Mouse (Mus musculus): Measurements from ENCODE around the gene Taar8a. TPM values are rescaled to one million over a fixed set of nuclear protein-coding genes. Genes with fewer than 3 reads are reported as not detected.
"Not testable (repeated sequence)": the region's sequence is repeated elsewhere in the genome, so short reads cannot be mapped to it uniquely, and the experiment has no call there.

Gene Taar8a
- polyA plus RNA-seq, 1 experiment = not detected

GRCm38 (mm10) chr10:24085936-24086335, 9.6 kb downstream of the Taar8a start:
- H3K27ac ChIP-seq (ENCODE audit: insufficient read depth, low read length) = no peak overlapping the region
- no peaks in the 10 kb centered on the region for H3K4me1 ChIP-seq (ENCODE audit: control insufficient read depth, insufficient read depth, low read length)
- H3K4me3 ChIP-seq (ENCODE audit: insufficient read depth, low read length) = no peak overlapping the region
- no peak for TF ChIP-seq POLR2A (IDR thresholded peaks at IDR 0.05; ENCODE audit: low read depth, low read length)
- TF ChIP-seq CTCF (IDR thresholded peaks at IDR 0.05; ENCODE audit: borderline replicate concordance, insufficient read depth, low read length) = no peak

DNA sequence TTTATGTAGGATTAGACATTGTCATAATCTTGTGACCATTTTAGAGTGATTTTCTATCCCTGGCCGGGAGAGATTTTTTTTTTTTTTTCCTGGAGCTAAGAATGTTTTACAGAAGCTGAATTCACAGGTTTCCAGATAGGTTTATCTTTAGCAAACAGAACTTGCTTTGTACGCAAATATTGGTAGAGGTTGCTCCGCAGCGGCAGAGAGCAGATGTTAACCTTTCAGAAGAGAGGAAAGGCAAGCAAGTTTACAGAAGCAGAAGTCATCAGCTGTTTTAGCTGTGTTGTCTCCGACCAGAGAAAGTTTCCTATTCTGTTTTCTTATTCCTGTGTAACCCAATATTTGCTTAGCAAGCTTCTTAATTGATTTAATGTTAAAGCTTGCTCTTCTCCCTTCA, 10.3 kb downstream of the Taar8a start:
- H3K27ac ChIP-seq (ENCODE audit: insufficient read depth, low read length) = no peak overlapping the region
- no peak overlapping the region for H3K4me3 ChIP-seq (ENCODE audit: insufficient read depth, low read length)
- no peaks in the 10 kb centered on the region for H3K4me1 ChIP-seq (ENCODE audit: control insufficient read depth, insufficient read depth, low read length)
- TF ChIP-seq CTCF (IDR thresholded peaks at IDR 0.05; ENCODE audit: borderline replicate concordance, insufficient read depth, low read length) (no peak), POLR2A (IDR thresholded peaks at IDR 0.05; ENCODE audit: low read depth, low read length) (no peak)

DNA sequence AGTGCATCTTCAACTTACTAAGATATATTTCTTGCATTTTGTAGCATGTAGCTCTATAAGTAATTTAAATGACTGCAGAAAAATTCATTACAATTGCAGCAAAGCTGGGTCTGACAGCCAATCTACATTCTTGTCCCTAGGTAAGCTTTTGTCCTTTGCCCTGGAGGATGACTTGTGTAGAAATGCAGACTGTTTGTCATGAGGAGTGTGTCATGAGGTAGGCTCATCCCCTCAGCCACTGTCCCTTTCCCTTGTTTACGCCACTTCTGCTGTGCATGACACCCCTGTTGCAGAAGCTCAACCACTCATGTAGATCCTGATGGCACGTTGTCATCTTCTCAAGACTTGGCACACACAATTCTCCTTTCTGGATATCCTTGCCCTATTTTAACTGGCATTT, 10.9 kb downstream of the Taar8a start:
- Histone ChIP-seq H3K4me3 (ENCODE audit: insufficient read depth, low read length) (no peak overlapping the region), H3K4me1 (ENCODE audit: control insufficient read depth, insufficient read depth, low read length) (no peaks in the 10 kb centered on the region), H3K27ac (ENCODE audit: insufficient read depth, low read length) (no peak overlapping the region)
- TF ChIP-seq CTCF (IDR thresholded peaks at IDR 0.05; ENCODE audit: borderline replicate concordance, insufficient read depth, low read length) (no peak), POLR2A (IDR thresholded peaks at IDR 0.05; ENCODE audit: low read depth, low read length) (no peak)

DNA sequence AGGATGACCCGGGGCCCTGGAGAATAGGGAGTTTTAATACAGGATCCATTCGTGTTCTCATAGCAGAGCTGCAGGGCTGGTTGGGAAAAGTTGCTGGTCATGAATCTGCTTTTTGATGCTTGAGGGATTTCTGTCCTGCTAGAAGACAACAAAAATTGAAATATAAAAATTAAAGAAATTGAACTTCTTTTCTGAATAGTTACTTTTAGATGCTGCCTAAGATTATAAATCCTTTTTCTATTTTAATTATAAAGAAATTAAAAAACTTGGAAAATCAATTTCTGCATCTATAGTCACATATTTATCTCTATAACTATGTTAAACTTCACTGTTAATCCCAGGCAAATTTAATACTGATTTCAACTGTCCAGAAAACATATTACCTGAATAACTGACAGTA, 15.9 kb downstream of the Taar8a start, which contains the start of gene Taar8b:
Taar8b (minus strand) TSS at position 101 of the 400 bp plus-strand sequence.
- Histone ChIP-seq H3K27ac (ENCODE audit: insufficient read depth, low read length) (no peak within 1 kb of the TSS), H3K4me3 (ENCODE audit: insufficient read depth, low read length) (no peak within 1 kb of the TSS), H3K4me1 (ENCODE audit: control insufficient read depth, insufficient read depth, low read length) (no peaks in the 10 kb centered on the region)
- TF ChIP-seq POLR2A (IDR thresholded peaks at IDR 0.05; ENCODE audit: low read depth, low read length) = no peak
- no peak for TF ChIP-seq CTCF (IDR thresholded peaks at IDR 0.05; ENCODE audit: borderline replicate concordance, insufficient read depth, low read length)

DNA sequence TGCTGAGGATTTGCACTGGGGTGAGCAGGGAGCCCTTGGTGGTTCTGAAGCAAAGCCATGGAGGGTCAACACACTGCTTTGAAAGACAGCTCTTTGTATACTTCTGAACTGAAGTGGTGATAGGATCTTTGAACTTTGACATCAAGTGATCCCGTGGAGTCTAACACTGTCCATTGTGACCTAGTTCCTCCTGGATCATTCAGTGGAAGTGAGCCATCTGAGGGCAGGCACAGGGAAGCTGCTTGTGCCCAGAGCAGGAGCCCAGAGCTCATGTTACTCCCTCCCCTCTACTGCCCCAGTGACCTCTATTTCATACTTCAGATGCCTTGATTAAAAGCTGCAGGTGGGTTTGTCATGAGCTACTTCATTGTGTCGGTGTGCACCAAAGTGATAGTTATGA, 20.7 kb downstream of the Taar8a start:
- H3K4me3 ChIP-seq (ENCODE audit: insufficient read depth, low read length); H3K27ac ChIP-seq (ENCODE audit: insufficient read depth, low read length); H3K4me1 ChIP-seq (ENCODE audit: control insufficient read depth, insufficient read depth, low read length): not testable (repeated sequence)

- not testable (repeated sequence) for H3K4me1 ChIP-seq (ENCODE audit: control insufficient read depth, insufficient read depth, low read length); H3K4me3 ChIP-seq (ENCODE audit: insufficient read depth, low read length); H3K27ac ChIP-seq (ENCODE audit: insufficient read depth, low read length)
Measured at GRCm38 (mm10) chr10:24101812-24102211, 25.5 kb downstream of the Taar8a start, which contains the start of gene Taar8c. TSS of gene Taar8c (minus strand) at chr10:24101912.

GRCm38 (mm10) chr10:24103299-24103698, 27.0 kb downstream of the Taar8a start:
- not testable (repeated sequence) for H3K27ac ChIP-seq (ENCODE audit: insufficient read depth, low read length); H3K4me1 ChIP-seq (ENCODE audit: control insufficient read depth, insufficient read depth, low read length); H3K4me3 ChIP-seq (ENCODE audit: insufficient read depth, low read length)

- Histone ChIP-seq H3K4me3 (ENCODE audit: insufficient read depth, low read length) (no peak overlapping the region), H3K27ac (ENCODE audit: insufficient read depth, low read length) (no peak overlapping the region), H3K4me1 (ENCODE audit: control insufficient read depth, insufficient read depth, low read length) (no peaks in the 10 kb centered on the region)
- no peak for TF ChIP-seq POLR2A (IDR thresholded peaks at IDR 0.05; ENCODE audit: low read depth, low read length)
- no peak for TF ChIP-seq CTCF (IDR thresholded peaks at IDR 0.05; ENCODE audit: borderline replicate concordance, insufficient read depth, low read length)
Measured at GRCm38 (mm10) chr10:24107747-24108146, 31.4 kb downstream of the Taar8a start.

GRCm38 (mm10) chr10:24108236-24108635, 31.9 kb downstream of the Taar8a start:
- H3K4me1 ChIP-seq (ENCODE audit: control insufficient read depth, insufficient read depth, low read length) = no peaks in the 10 kb centered on the region
- TF ChIP-seq POLR2A (IDR thresholded peaks at IDR 0.05; ENCODE audit: low read depth, low read length) = no peak
- H3K27ac ChIP-seq (ENCODE audit: insufficient read depth, low read length) = no peak overlapping the region
- no peak overlapping the region for H3K4me3 ChIP-seq (ENCODE audit: insufficient read depth, low read length)

- not testable (repeated sequence) for H3K4me1 ChIP-seq (ENCODE audit: control insufficient read depth, insufficient read depth, low read length); H3K27ac ChIP-seq (ENCODE audit: insufficient read depth, low read length); H3K4me3 ChIP-seq (ENCODE audit: insufficient read depth, low read length)
Measured at GRCm38 (mm10) chr10:24109434-24109833, 33.1 kb downstream of the Taar8a start, which contains the start of gene Taar9. TSS of gene Taar9 (minus strand) at chr10:24109534.

- no peaks in the 10 kb centered on the region for H3K4me1 ChIP-seq (ENCODE audit: control insufficient read depth, insufficient read depth, low read length)
- no peak overlapping the region for H3K4me3 ChIP-seq (ENCODE audit: insufficient read depth, low read length)
- no peak overlapping the region for H3K27ac ChIP-seq (ENCODE audit: insufficient read depth, low read length)
- TF ChIP-seq CTCF (IDR thresholded peaks at IDR 0.05; ENCODE audit: borderline replicate concordance, insufficient read depth, low read length) (no peak), POLR2A (IDR thresholded peaks at IDR 0.05; ENCODE audit: low read depth, low read length) (no peak)
Measured at GRCm38 (mm10) chr10:24111116-24111778, 34.9 kb downstream of the Taar8a start.

Other genes starting within 250 kb of the Taar8a start
- not detected in 2 replicates for gene Vnn3, start 225.0 kb upstream of the Taar8a start, polyA plus RNA-seq (2011; ENCODE audit: insufficient read length, low read depth, missing spikeins)
- gene Vnn1, start 181.8 kb upstream of the Taar8a start, polyA plus RNA-seq (2011; ENCODE audit: insufficient read length, low read depth, missing spikeins) = 4.5 and 5.1 TPM in 2 replicates
- not detected in 2 replicates for gene Taar1, start 156.1 kb upstream of the Taar8a start, polyA plus RNA-seq (2011; ENCODE audit: insufficient read length, low read depth, missing spikeins)
- gene Taar2, start 137.9 kb upstream of the Taar8a start, polyA plus RNA-seq (2011; ENCODE audit: insufficient read length, low read depth, missing spikeins) = not detected in 2 replicates
- gene Taar3, start 126.9 kb upstream of the Taar8a start, polyA plus RNA-seq (2011; ENCODE audit: insufficient read length, low read depth, missing spikeins) = not detected in 2 replicates
- gene Taar4, start 116.0 kb upstream of the Taar8a start, polyA plus RNA-seq (2011; ENCODE audit: insufficient read length, low read depth, missing spikeins) = not detected in 2 replicates
- not detected in 2 replicates for gene Taar5, start 105.8 kb upstream of the Taar8a start, polyA plus RNA-seq (2011; ENCODE audit: insufficient read length, low read depth, missing spikeins)
- gene Taar6, start 90.9 kb upstream of the Taar8a start, polyA plus RNA-seq (2011; ENCODE audit: insufficient read length, low read depth, missing spikeins) = not detected in 2 replicates
- gene Taar7a, start 83.0 kb upstream of the Taar8a start, polyA plus RNA-seq (2011; ENCODE audit: insufficient read length, low read depth, missing spikeins) = not detected in 2 replicates
- not detected in 2 replicates for gene Taar7b, start 76.6 kb upstream of the Taar8a start, polyA plus RNA-seq (2011; ENCODE audit: insufficient read length, low read depth, missing spikeins)
- not detected in 2 replicates for gene Taar7d, start 49.3 kb upstream of the Taar8a start, polyA plus RNA-seq (2011; ENCODE audit: insufficient read length, low read depth, missing spikeins)
- not detected in 2 replicates for gene Taar7e, start 38.9 kb upstream of the Taar8a start, polyA plus RNA-seq (2011; ENCODE audit: insufficient read length, low read depth, missing spikeins)
- gene Taar7f, start 27.0 kb upstream of the Taar8a start, polyA plus RNA-seq (2011; ENCODE audit: insufficient read length, low read depth, missing spikeins) = not detected in 2 replicates
- gene Taar8b, start 15.8 kb downstream of the Taar8a start, polyA plus RNA-seq (2011; ENCODE audit: insufficient read length, low read depth, missing spikeins) = not detected in 2 replicates
- gene Taar8c, start 25.4 kb downstream of the Taar8a start, polyA plus RNA-seq (2011; ENCODE audit: insufficient read length, low read depth, missing spikeins) = not detected in 2 replicates
- not detected in 2 replicates for gene Taar9, start 33.0 kb downstream of the Taar8a start, polyA plus RNA-seq (2011; ENCODE audit: insufficient read length, low read depth, missing spikeins)
- gene Stx7, start 72.8 kb downstream of the Taar8a start, polyA plus RNA-seq (2011; ENCODE audit: insufficient read length, low read depth, missing spikeins) = 93.6 and 103 TPM in 2 replicates
- gene Moxd1, start 147.0 kb downstream of the Taar8a start, polyA plus RNA-seq (2011; ENCODE audit: insufficient read length, low read depth, missing spikeins) = 29.0 and 40.2 TPM in 2 replicates

Measured in embryonic fibroblast, embryonic 13.5 days (primary cell).